Mouse (Mus musculus) neural tube, embryonic 13.5 days (tissue): Measurements from ENCODE around the gene Galk1. TPM values are rescaled to one million over a fixed set of nuclear protein-coding genes. Genes with fewer than 3 reads are reported as not detected.

ENCODE experiments used
- ATAC-seq: fragments of 200-750 bp; cut with Nextera tagmentation; 2 replicates; pipeline ENCODE4 v1.8.0; 2017; ENCODE audit warnings: low read depth, mild to moderate bottlenecking, moderate TSS enrichment, moderate library complexity
- H3K27ac ChIP-seq: fragments of 300-500 bp; sonication (generic); replicated peaks from 2 replicates; pipeline ENCODE4 v1.5.1; 2015; ENCODE audit warnings: moderate library complexity, mild to moderate bottlenecking, inconsistent platforms
- H3K27me3 ChIP-seq: fragments of 300-500 bp; sonication (generic); 2 replicates; pipeline ENCODE4 v1.6.1; 2015; ENCODE audit warnings: mild to moderate bottlenecking, inconsistent platforms
- H3K36me3 ChIP-seq: fragments of 300-500 bp; sonication (generic); 2 replicates; pipeline ENCODE4 v1.6.1; 2015; ENCODE audit warnings: mild to moderate bottlenecking, inconsistent platforms
- H3K4me1 ChIP-seq: fragments of 300-500 bp; sonication (generic); replicated peaks from 2 replicates; pipeline ENCODE4 v1.6.1; 2015; ENCODE audit warnings: inconsistent platforms
- H3K4me2 ChIP-seq: fragments of 300-500 bp; sonication (generic); 2 replicates; pipeline ENCODE4 v1.6.1; 2015; ENCODE audit warnings: inconsistent platforms, mild to moderate bottlenecking, moderate library complexity
- H3K4me3 ChIP-seq: fragments of 300-500 bp; sonication (generic); 2 replicates; pipeline ENCODE4 v1.5.1; 2015; ENCODE audit warnings: mild to moderate bottlenecking, inconsistent platforms
- H3K9ac ChIP-seq: fragments of 300-500 bp; sonication (generic); 2 replicates; pipeline ENCODE4 v1.6.1; 2015; ENCODE audit warnings: moderate library complexity, mild to moderate bottlenecking, inconsistent platforms
- H3K9me3 ChIP-seq: fragments of 300-500 bp; sonication (generic); 2 replicates; pipeline ENCODE4 v1.6.1; 2016; ENCODE audit warnings: inconsistent platforms
- WGBS: fragments of 180-500 bp; shearing (Covaris S2); methylation state at CpG from one replicate; pipeline ENCODE4 v1.1.7; 2015; 5-methylcytosine and 5-hydroxymethylcytosine counted together
- polyA plus RNA-seq: library from polyadenylated mRNA; unstranded; fragments of >200 nt; fragmentation: Nextera tagmentation; extraction: Ambion mirVana; gene quantifications from 2 replicates; pipeline ENCODE4 v1.2.1, GENCODE M21; 2015

Galk1 gene
- polyA plus RNA-seq, 1 experiment from 2014 or later: 73.9 TPM

- Histone ChIP-seq H3K27me3 (peaks cover 7% of the 10 kb centered on the region; the same call in 1 of the 2 replicates), H3K4me2 (no peak overlapping the region), H3K4me1 (no peaks in the 10 kb centered on the region), H3K27ac (no peak overlapping the region), H3K4me3 (no peak overlapping the region), H3K9ac (no peak overlapping the region), H3K36me3 (no peaks in the 10 kb centered on the region), H3K9me3 (no peaks in the 10 kb centered on the region)
- no peak for ATAC-seq
- WGBS: 61% methylated on average over 4 of the region's 4 CpGs
Measured at GRCm38 (mm10) chr11:115992098-115992497, 20.4 kb downstream of the Galk1 start.

GRCm38 (mm10) chr11:115989686-115990085, 22.8 kb downstream of the Galk1 start:
- Histone ChIP-seq H3K4me3 (0 out of 2 replicates have a peak overlapping the region, but pooled peaks have one; percentile 12), H3K9ac (no peak overlapping the region), H3K4me1 (no peaks in the 10 kb centered on the region), H3K4me2 (no peak overlapping the region), H3K9me3 (no peaks in the 10 kb centered on the region), H3K27ac (no peak overlapping the region), H3K36me3 (no peaks in the 10 kb centered on the region), H3K27me3 (peaks cover 7% of the 10 kb centered on the region; the same call in 1 of the 2 replicates)
- ATAC-seq: no peak
- WGBS: 24% methylated on average over 15 of the region's 15 CpGs

GRCm38 (mm10) chr11:115983291-115983690, 29.2 kb downstream of the Galk1 start:
- no peaks in the 10 kb centered on the region for H3K36me3 ChIP-seq
- no peak overlapping the region for H3K27ac ChIP-seq
- 87% methylated on average over 8 of the region's 8 CpGs for WGBS
- no peaks in the 10 kb centered on the region for H3K9me3 ChIP-seq
- no peak overlapping the region for H3K4me2 ChIP-seq
- H3K9ac ChIP-seq: no peak overlapping the region
- no peak for ATAC-seq
- H3K27me3 ChIP-seq: peaks cover 3% of the 10 kb centered on the region; the same call in 1 of the 2 replicates
- H3K4me3 ChIP-seq: no peak overlapping the region
- H3K4me1 ChIP-seq: no peaks in the 10 kb centered on the region

GRCm38 (mm10) chr11:115982472-115982871, 30.0 kb downstream of the Galk1 start:
- Histone ChIP-seq H3K4me3 (no peak overlapping the region), H3K36me3 (no peaks in the 10 kb centered on the region), H3K4me1 (no peaks in the 10 kb centered on the region), H3K4me2 (no peak overlapping the region), H3K27ac (no peak overlapping the region), H3K27me3 (peaks cover 6% of the 10 kb centered on the region), H3K9ac (no peak overlapping the region), H3K9me3 (no peaks in the 10 kb centered on the region)
- ATAC-seq: no peak
- 91% methylated on average over 15 of the region's 15 CpGs for WGBS

GRCm38 (mm10) chr11:115975544-115975943, 37.0 kb downstream of the Galk1 start:
- Histone ChIP-seq H3K27ac (no peak overlapping the region), H3K9ac (no peak overlapping the region), H3K4me1 (peaks cover 21% of the 10 kb centered on the region), H3K27me3 (peaks cover 52% of the 10 kb centered on the region), H3K4me3 (peak overlapping the region; percentile 42), H3K36me3 (no peaks in the 10 kb centered on the region), H3K4me2 (peak overlapping the region; percentile 63), H3K9me3 (no peaks in the 10 kb centered on the region)
- 38% methylated on average over 12 of the region's 12 CpGs for WGBS
- ATAC-seq: no peak

- no peak for ATAC-seq
- WGBS: 3% methylated on average over 18 of the region's 18 CpGs
- H3K27ac ChIP-seq: no peak overlapping the region
- peak overlapping the region; percentile 63 for H3K4me2 ChIP-seq
- H3K36me3 ChIP-seq: no peaks in the 10 kb centered on the region
- H3K4me1 ChIP-seq: peaks cover 24% of the 10 kb centered on the region
- H3K27me3 ChIP-seq: peaks cover 52% of the 10 kb centered on the region
- no peaks in the 10 kb centered on the region for H3K9me3 ChIP-seq
- peak overlapping the region; percentile 66 for H3K9ac ChIP-seq
- peak overlapping the region; percentile 42 for H3K4me3 ChIP-seq
Measured at GRCm38 (mm10) chr11:115975083-115975420, 37.5 kb downstream of the Galk1 start.

GRCm38 (mm10) chr11:115974309-115975082, 38.0 kb downstream of the Galk1 start, which contains the start of gene Itgb4:
TSS of gene Itgb4 (plus strand) at chr11:115974709.
- Histone ChIP-seq H3K9me3 (no peaks in the 10 kb centered on the region), H3K4me1 (peaks cover 24% of the 10 kb centered on the region), H3K4me2 (peak within 1 kb of the TSS; percentile 63), H3K27ac (no peak within 1 kb of the TSS), H3K9ac (peak within 1 kb of the TSS; percentile 66), H3K4me3 (peak within 1 kb of the TSS; percentile 42), H3K36me3 (no peaks in the 10 kb centered on the region), H3K27me3 (peaks cover 52% of the 10 kb centered on the region)
- peak; percentile 40; the same call in 1 of the 2 replicates for ATAC-seq
- 15% methylated on average over 38 of the region's 58 CpGs for WGBS

- peaks cover 32% of the 10 kb centered on the region for H3K27me3 ChIP-seq
- WGBS: 69% methylated on average over 6 of the region's 6 CpGs
- no peaks in the 10 kb centered on the region for H3K9me3 ChIP-seq
Measured at GRCm38 (mm10) chr11:115971016-115971415, 41.5 kb downstream of the Galk1 start.

GRCm38 (mm10) chr11:115970006-115970673, 42.4 kb downstream of the Galk1 start:
- Histone ChIP-seq H3K9ac (no peak overlapping the region), H3K36me3 (peaks cover 20% of the 10 kb centered on the region), H3K4me2 (no peak overlapping the region), H3K4me3 (no peak overlapping the region), H3K4me1 (peaks cover 13% of the 10 kb centered on the region), H3K27ac (no peak overlapping the region), H3K27me3 (peaks cover 23% of the 10 kb centered on the region), H3K9me3 (no peaks in the 10 kb centered on the region)
- no peak for ATAC-seq
- 67% methylated on average over 15 of the region's 15 CpGs for WGBS

More at GRCm38 (mm10) chr11:115971016-115971415, 41.5 kb downstream of the Galk1 start:
- ATAC-seq: no peak
- peaks cover 11% of the 10 kb centered on the region for H3K36me3 ChIP-seq
- H3K4me2 ChIP-seq: no peak overlapping the region
- peaks cover 20% of the 10 kb centered on the region for H3K4me1 ChIP-seq
- H3K9ac ChIP-seq: no peak overlapping the region
- H3K27ac ChIP-seq: no peak overlapping the region
- no peak overlapping the region for H3K4me3 ChIP-seq

- Histone ChIP-seq H3K4me1 (0 out of 2 replicates have a peak, but pooled peaks cover 3% of the 10 kb centered on the region), H3K4me2 (no peak overlapping the region), H3K27ac (no peak overlapping the region), H3K36me3 (peaks cover 33% of the 10 kb centered on the region), H3K27me3 (peaks cover 11% of the 10 kb centered on the region), H3K9ac (no peak overlapping the region), H3K4me3 (no peak overlapping the region), H3K9me3 (no peaks in the 10 kb centered on the region)
- ATAC-seq: no peak
- WGBS: 66% methylated on average over 5 of the region's 5 CpGs
Measured at GRCm38 (mm10) chr11:115968731-115969405, 43.7 kb downstream of the Galk1 start.

GRCm38 (mm10) chr11:115964977-115965604, 47.4 kb downstream of the Galk1 start:
- Histone ChIP-seq H3K4me3 (no peak overlapping the region), H3K4me1 (no peaks in the 10 kb centered on the region), H3K9ac (no peak overlapping the region), H3K9me3 (no peaks in the 10 kb centered on the region), H3K4me2 (no peak overlapping the region), H3K27me3 (no peaks in the 10 kb centered on the region), H3K27ac (0 out of 2 replicates have a peak overlapping the region, but pooled peaks have one; percentile 3), H3K36me3 (peaks cover 71% of the 10 kb centered on the region)
- ATAC-seq: no peak
- 85% methylated on average over 10 of the region's 10 CpGs for WGBS
